Mouse (Mus musculus) midbrain, embryonic 12.5 days (tissue): ENCODE measurements around the gene B3galt6. TPM values are rescaled to one million over a fixed set of nuclear protein-coding genes. Genes with fewer than 3 reads are reported as not detected.

Experiments used
- ATAC-seq: fragments of 200-750 bp; cut with Nextera tagmentation; 2 replicates; pipeline ENCODE4 v1.8.0; 2017; ENCODE audit warnings: low read depth, moderate TSS enrichment, moderate library complexity; ENCODE audit not compliant: low FRiP score
- H3K27ac ChIP-seq: fragments of 300-500 bp; sonication (generic); replicated peaks from 2 replicates; pipeline ENCODE4 v1.5.1; 2016; ENCODE audit warnings: mild to moderate bottlenecking
- H3K27me3 ChIP-seq: fragments of 300-500 bp; sonication (generic); 2 replicates; pipeline ENCODE4 v1.6.1; 2016; ENCODE audit warnings: mild to moderate bottlenecking
- H3K36me3 ChIP-seq: fragments of 300-500 bp; sonication (generic); 2 replicates; pipeline ENCODE4 v1.6.1; 2016
- H3K4me1 ChIP-seq: fragments of 300-500 bp; sonication (generic); 2 replicates; pipeline ENCODE4 v1.6.1; 2016
- H3K4me2 ChIP-seq: fragments of 300-500 bp; sonication (generic); replicated peaks from 2 replicates; pipeline ENCODE4 v1.6.1; 2016; ENCODE audit warnings: mild to moderate bottlenecking, moderate library complexity
- H3K4me3 ChIP-seq: fragments of 300-500 bp; sonication (generic); 2 replicates; pipeline ENCODE4 v1.5.1; 2016; ENCODE audit warnings: mild to moderate bottlenecking
- H3K9ac ChIP-seq: fragments of 300-500 bp; sonication (generic); replicated peaks from 2 replicates; pipeline ENCODE4 v1.6.1; 2016; ENCODE audit warnings: mild to moderate bottlenecking, moderate library complexity
- H3K9me3 ChIP-seq: fragments of 300-500 bp; sonication (generic); 2 replicates; pipeline ENCODE4 v1.6.1; 2016; ENCODE audit warnings: mild to moderate bottlenecking
- WGBS: fragments of 180-500 bp; shearing (Covaris S2); methylation state at CpG from one replicate; pipeline ENCODE4 v1.1.7; 2016; 5-methylcytosine and 5-hydroxymethylcytosine counted together
- polyA plus RNA-seq: library from polyadenylated mRNA; unstranded; fragments of >200 nt; fragmentation: Nextera tagmentation; extraction: Ambion mirVana; gene quantifications from 2 replicates; pipeline ENCODE4 v1.2.1, GENCODE M21; 2016

The B3galt6 gene
- polyA plus RNA-seq, 1 experiment from 2014 or later: 23.0 TPM

GRCm38 (mm10) chr4:155944271-155944670 is 48.2 kb downstream of the B3galt6 start:
- peak overlapping the region; percentile 99 for H3K4me3 ChIP-seq
- peak overlapping the region; percentile 90 for H3K9ac ChIP-seq
- peaks cover 21% of the 10 kb centered on the region for H3K4me1 ChIP-seq
- 0 out of 2 replicates have a peak, but pooled peaks cover 6% of the 10 kb centered on the region for H3K27me3 ChIP-seq
- ATAC-seq: no peak
- WGBS: under 1% methylated on average over 17 of the region's 17 CpGs
- H3K36me3 ChIP-seq: peaks cover 29% of the 10 kb centered on the region
- peak overlapping the region; percentile 90 for H3K4me2 ChIP-seq
- no peaks in the 10 kb centered on the region for H3K9me3 ChIP-seq
- peak overlapping the region; percentile 80 for H3K27ac ChIP-seq

- Histone ChIP-seq H3K9ac (peak within 1 kb of the TSS; percentile 90), H3K4me3 (peak within 1 kb of the TSS; percentile 99), H3K4me1 (peaks cover 21% of the 10 kb centered on the region), H3K27me3 (0 out of 2 replicates have a peak, but pooled peaks cover 6% of the 10 kb centered on the region), H3K36me3 (peaks cover 24% of the 10 kb centered on the region), H3K4me2 (peak within 1 kb of the TSS; percentile 90), H3K9me3 (no peaks in the 10 kb centered on the region), H3K27ac (peak within 1 kb of the TSS; percentile 80)
- under 1% methylated on average over 76 of the region's 85 CpGs for WGBS
- peak; percentile 99 for ATAC-seq
Observed at GRCm38 (mm10) chr4:155943534-155944249, 48.8 kb downstream of the B3galt6 start, which contains the start of gene Ube2j2. Gene Ube2j2, plus strand, starts transcription at chr4:155943831.

- Histone ChIP-seq H3K27me3 (0 out of 2 replicates have a peak, but pooled peaks cover 6% of the 10 kb centered on the region), H3K27ac (peak overlapping the region; percentile 80), H3K9ac (peak overlapping the region; percentile 90), H3K9me3 (no peaks in the 10 kb centered on the region), H3K4me3 (peak overlapping the region; percentile 99), H3K36me3 (peaks cover 23% of the 10 kb centered on the region), H3K4me1 (peaks cover 21% of the 10 kb centered on the region), H3K4me2 (peak overlapping the region; percentile 90)
- peak; percentile 11; the same call in 1 of the 2 replicates for ATAC-seq
- under 1% methylated on average over 17 of the region's 17 CpGs for WGBS
Observed at GRCm38 (mm10) chr4:155943049-155943452, 49.4 kb downstream of the B3galt6 start.

Other genes with a start within 250 kb of the B3galt6 start
- 87.1 and 97.3 TPM in 2 replicates for gene Atad3a, start 231.6 kb downstream of the B3galt6 start, polyA plus RNA-seq
- 13.9 and 14.6 TPM in 2 replicates for gene Vwa1, start 218.0 kb downstream of the B3galt6 start, polyA plus RNA-seq
- gene Tmem88b, start 206.8 kb downstream of the B3galt6 start, polyA plus RNA-seq: 0.38 and 0.63 TPM in 2 replicates
- not detected in 2 replicates for gene Ankrd65, start 202.2 kb downstream of the B3galt6 start, polyA plus RNA-seq
- 207 and 220 TPM in 2 replicates for gene Mrpl20, start 189.8 kb downstream of the B3galt6 start, polyA plus RNA-seq
- gene Ccnl2, start 180.2 kb downstream of the B3galt6 start, polyA plus RNA-seq: 206 and 218 TPM in 2 replicates
- 130 and 136 TPM in 2 replicates for gene Aurkaip1, start 161.4 kb downstream of the B3galt6 start, polyA plus RNA-seq
- gene Mxra8, start 153.0 kb downstream of the B3galt6 start, polyA plus RNA-seq: 31.9 and 36.0 TPM in 2 replicates
- 8.4 and 9.8 TPM in 2 replicates for gene Dvl1, start 145.2 kb downstream of the B3galt6 start, polyA plus RNA-seq
- 0.51 and 0.57 TPM in 2 replicates for gene Tas1r3, start 129.3 kb downstream of the B3galt6 start, polyA plus RNA-seq
- 21.7 and 23.5 TPM in 2 replicates for gene Cptp, start 123.2 kb downstream of the B3galt6 start, polyA plus RNA-seq
- 88.3 and 95.4 TPM in 2 replicates for gene Ints11, start 123.1 kb downstream of the B3galt6 start, polyA plus RNA-seq
- 47.7 and 51.9 TPM in 2 replicates for gene Pusl1, start 100.9 kb downstream of the B3galt6 start, polyA plus RNA-seq
- 54.6 and 61.2 TPM in 2 replicates for gene Acap3, start 100.8 kb downstream of the B3galt6 start, polyA plus RNA-seq
- gene Ube2j2, start 48.8 kb downstream of the B3galt6 start, polyA plus RNA-seq: 159 and 161 TPM in 2 replicates
- 16.0 and 18.1 TPM in 2 replicates for gene C1qtnf12, start 30.3 kb downstream of the B3galt6 start, polyA plus RNA-seq
- 120 and 130 TPM in 2 replicates for gene Sdf4, start 223 bp upstream of the B3galt6 start, polyA plus RNA-seq
- gene Tnfrsf4, start 21.2 kb upstream of the B3galt6 start, polyA plus RNA-seq: 0.52 and 0.77 TPM in 2 replicates
- 2.2 and 2.4 TPM in 2 replicates for gene Tnfrsf18, start 33.5 kb upstream of the B3galt6 start, polyA plus RNA-seq
- not detected in 2 replicates for gene Ttll10, start 66.8 kb upstream of the B3galt6 start, polyA plus RNA-seq
- 59.8 and 60.0 TPM in 2 replicates for gene 9430015G10Rik, start 117.3 kb upstream of the B3galt6 start, polyA plus RNA-seq
- 1.1 and 1.2 TPM in 2 replicates for gene Rnf223, start 137.9 kb upstream of the B3galt6 start, polyA plus RNA-seq
- gene Agrn, start 204.8 kb upstream of the B3galt6 start, polyA plus RNA-seq: 155 and 160 TPM in 2 replicates
- 1.3 and 2.0 TPM in 2 replicates for gene Isg15, start 208.2 kb upstream of the B3galt6 start, polyA plus RNA-seq
- 7.6 and 8.1 TPM in 2 replicates for gene AW011738, start 210.7 kb upstream of the B3galt6 start, polyA plus RNA-seq
- 2.0 and 2.1 TPM in 2 replicates for gene Perm1, start 223.2 kb upstream of the B3galt6 start, polyA plus RNA-seq
- gene Plekhn1, start 242.2 kb upstream of the B3galt6 start, polyA plus RNA-seq: 29.7 and 31.9 TPM in 2 replicates
- gene Noc2l, start 243.4 kb upstream of the B3galt6 start, polyA plus RNA-seq: 85.2 and 93.7 TPM in 2 replicates